Mouse (Mus musculus) heart, postnatal 0 days (tissue): ENCODE results near the gene Adamtsl4.

Experiments used
- CTCF ChIP-seq: IDR thresholded peaks from 2 replicates; pipeline ENCODE4 v1.5.1; 2016; ENCODE audit warnings: antibody characterized with exemption, control low read depth, low read depth
- EP300 ChIP-seq: IDR thresholded peaks from 2 replicates; pipeline ENCODE4 v1.6.1; 2016; ENCODE audit warnings: antibody characterized with exemption, low read depth

- TF ChIP-seq CTCF, result peak; percentile 79
- TF ChIP-seq EP300, result peak; percentile 94
Measured at GRCm38 (mm10) chr3:95675301-95676092, 12.2 kb downstream of the Adamtsl4 start.
